Mouse (Mus musculus) E14TG2a.4 (cell line): Measurements from ENCODE around the gene Nol9.
A peak's percentile ranks its signal among the peaks of the same experiment; 100 is the strongest.

Source experiments
- H3K27me3 ChIP-seq: 2 replicates; pipeline ENCODE4 v1.6.1; 2014; ENCODE audit warnings: low read length, control low read depth; ENCODE audit not compliant: insufficient read depth
- H3K36me3 ChIP-seq: 2 replicates; pipeline ENCODE4 v1.6.1; 2014; ENCODE audit warnings: low read length, control low read depth; ENCODE audit not compliant: insufficient read depth
- H3K4me1 ChIP-seq: replicated peaks from 2 replicates; pipeline ENCODE4 v1.6.1; 2014; ENCODE audit warnings: low read depth, low read length, control low read depth
- H3K4me3 ChIP-seq: replicated peaks from 2 replicates; pipeline ENCODE4 v1.5.1; 2014; ENCODE audit warnings: mild to moderate bottlenecking, low read length
- H3K9me3 ChIP-seq: 2 replicates; pipeline ENCODE4 v1.6.1; 2014; ENCODE audit warnings: low read length, control low read depth
- CTCF ChIP-seq: conservative IDR thresholded peaks from 2 replicates; pipeline ENCODE4 v1.5.1; 2014; ENCODE audit warnings: low read length
- NANOG ChIP-seq: IDR thresholded peaks from 2 replicates; pipeline ENCODE4 v1.6.1; 2014; ENCODE audit warnings: borderline replicate concordance, low read length, mixed read lengths
- POU5F1 ChIP-seq: IDR thresholded peaks from 2 replicates; pipeline ENCODE4 v1.6.1; 2014; ENCODE audit warnings: low read length, borderline replicate concordance

Gene Nol9

DNA sequence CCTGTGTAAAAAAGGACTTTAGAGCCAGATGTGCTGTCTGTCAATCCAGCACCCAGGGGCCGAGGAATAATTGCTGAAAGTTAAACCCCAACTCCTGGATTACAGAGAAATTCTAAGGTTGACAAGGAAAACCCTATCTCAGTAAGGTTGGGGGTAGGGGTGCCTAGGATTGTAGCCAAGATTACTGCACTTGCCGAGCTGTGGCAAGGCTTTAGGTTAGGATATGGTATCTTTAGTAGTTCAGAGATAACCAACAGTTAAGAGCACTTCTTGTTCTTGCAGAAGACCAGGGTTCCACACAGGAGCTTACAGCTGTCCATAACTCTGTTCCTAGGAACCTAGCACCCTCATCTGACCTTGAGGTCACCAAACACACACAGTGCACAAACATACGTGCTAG lies 41.4 kb upstream of the Nol9 start:
- H3K27me3 ChIP-seq, result peaks cover 38% of the 10 kb centered on the region
- H3K4me3 ChIP-seq, result no peak overlapping the region
- TF ChIP-seq CTCF (no peak), POU5F1 (no peak), NANOG (no peak)
- no peaks in the 10 kb centered on the region for H3K9me3 ChIP-seq
- H3K36me3 ChIP-seq, result peaks cover 13% of the 10 kb centered on the region
- H3K4me1 ChIP-seq, result peaks cover 60% of the 10 kb centered on the region

DNA sequence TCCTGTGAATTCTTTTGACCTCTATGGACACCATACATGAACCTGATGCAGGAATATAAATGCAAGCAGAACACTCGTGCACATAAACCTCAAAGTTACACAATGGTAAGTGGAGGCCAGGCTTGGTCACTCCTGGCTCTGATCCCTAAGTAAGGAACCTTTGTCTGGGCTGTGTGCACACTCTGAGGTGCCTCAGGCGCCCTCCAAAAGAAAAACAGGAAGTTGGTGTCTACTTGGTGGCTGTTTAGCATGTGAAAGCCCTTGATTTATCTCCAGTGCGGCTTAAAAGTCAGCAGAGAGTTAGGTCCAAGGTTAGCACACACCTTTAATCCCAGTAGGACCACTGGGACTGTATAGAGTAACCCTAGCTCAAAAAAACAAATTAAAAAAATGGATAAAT lies 39.6 kb upstream of the Nol9 start:
- peaks cover 24% of the 10 kb centered on the region for H3K27me3 ChIP-seq
- peaks cover 44% of the 10 kb centered on the region for H3K4me1 ChIP-seq
- no peak for TF ChIP-seq POU5F1
- no peaks in the 10 kb centered on the region for H3K9me3 ChIP-seq
- 0 out of 2 replicates have a peak overlapping the region, but pooled peaks have one; percentile 24 for H3K4me3 ChIP-seq
- H3K36me3 ChIP-seq, result no peaks in the 10 kb centered on the region

DNA sequence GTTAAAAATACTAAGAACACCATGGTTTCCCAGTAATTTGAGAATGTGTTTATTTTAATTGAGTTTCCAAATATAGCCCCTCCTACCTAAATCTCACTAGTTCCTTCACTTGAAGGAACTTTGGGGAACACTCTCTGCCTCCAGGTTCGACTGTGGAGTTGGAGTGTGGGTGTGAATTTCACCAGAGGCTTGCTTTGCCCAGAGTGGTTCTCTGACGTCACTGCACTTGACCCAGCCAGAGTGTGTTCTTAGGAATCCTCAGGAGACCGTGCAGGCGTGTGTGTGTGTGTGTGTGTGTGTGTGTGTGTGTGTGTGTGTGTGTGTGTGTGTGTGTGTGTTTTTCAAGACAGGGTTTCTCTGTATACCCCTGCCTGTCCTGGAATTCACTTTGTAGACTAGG lies 38.2 kb upstream of the Nol9 start:
- no peak for TF ChIP-seq POU5F1
- TF ChIP-seq CTCF, result no peak
- no peak for TF ChIP-seq NANOG
- Histone ChIP-seq H3K36me3 (no peaks in the 10 kb centered on the region), H3K27me3 (peaks cover 19% of the 10 kb centered on the region), H3K9me3 (no peaks in the 10 kb centered on the region), H3K4me1 (peaks cover 53% of the 10 kb centered on the region), H3K4me3 (no peak overlapping the region)

DNA sequence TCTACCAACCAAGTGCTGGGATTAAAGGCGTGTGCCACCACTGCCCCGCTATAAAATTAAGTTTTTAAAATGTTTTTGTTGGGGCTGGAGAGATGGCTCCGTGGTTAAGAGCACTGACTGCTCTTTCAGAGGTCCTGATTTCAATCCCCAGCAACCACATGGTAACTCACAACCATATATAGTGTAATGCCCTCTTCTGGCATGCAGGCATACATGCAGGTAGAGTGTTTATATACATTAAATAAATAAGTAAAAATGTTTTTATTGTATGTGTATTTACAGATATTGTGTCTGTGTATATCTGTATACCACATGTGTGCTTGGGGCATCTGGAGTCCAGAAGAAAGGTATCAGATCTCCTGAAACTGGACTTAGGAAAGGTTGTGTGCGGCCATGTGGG lies 37.8 kb upstream of the Nol9 start:
- no peak for TF ChIP-seq NANOG
- no peak for TF ChIP-seq CTCF
- no peak for TF ChIP-seq POU5F1
- no peaks in the 10 kb centered on the region for H3K36me3 ChIP-seq
- H3K4me3 ChIP-seq, result no peak overlapping the region
- no peaks in the 10 kb centered on the region for H3K9me3 ChIP-seq
- H3K27me3 ChIP-seq, result peaks cover 19% of the 10 kb centered on the region
- peaks cover 57% of the 10 kb centered on the region for H3K4me1 ChIP-seq

DNA sequence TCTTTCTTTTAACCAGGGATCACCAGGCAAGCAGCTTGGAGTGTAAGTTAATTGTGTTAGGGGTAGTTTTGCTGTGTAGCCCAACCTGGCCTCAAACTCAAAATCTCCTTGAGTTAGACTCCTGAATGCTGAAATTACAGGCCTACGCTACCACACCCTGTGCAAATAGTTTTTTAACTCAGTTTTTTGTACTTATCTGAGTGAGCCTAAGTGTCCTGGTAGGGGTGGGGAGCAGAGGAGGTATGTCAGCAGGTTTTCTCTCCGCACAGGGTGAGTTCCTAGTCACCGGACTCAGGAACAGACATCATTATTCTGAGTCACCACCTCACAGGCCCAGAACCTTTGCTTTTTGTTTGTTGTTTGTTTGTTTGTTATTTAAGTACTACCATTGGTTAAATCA lies 37.1 kb upstream of the Nol9 start:
- no peaks in the 10 kb centered on the region for H3K36me3 ChIP-seq
- TF ChIP-seq NANOG, result no peak
- no peak for TF ChIP-seq CTCF
- TF ChIP-seq POU5F1, result no peak
- no peaks in the 10 kb centered on the region for H3K9me3 ChIP-seq
- peaks cover 20% of the 10 kb centered on the region for H3K27me3 ChIP-seq
- no peak overlapping the region for H3K4me3 ChIP-seq
- peaks cover 60% of the 10 kb centered on the region for H3K4me1 ChIP-seq

DNA sequence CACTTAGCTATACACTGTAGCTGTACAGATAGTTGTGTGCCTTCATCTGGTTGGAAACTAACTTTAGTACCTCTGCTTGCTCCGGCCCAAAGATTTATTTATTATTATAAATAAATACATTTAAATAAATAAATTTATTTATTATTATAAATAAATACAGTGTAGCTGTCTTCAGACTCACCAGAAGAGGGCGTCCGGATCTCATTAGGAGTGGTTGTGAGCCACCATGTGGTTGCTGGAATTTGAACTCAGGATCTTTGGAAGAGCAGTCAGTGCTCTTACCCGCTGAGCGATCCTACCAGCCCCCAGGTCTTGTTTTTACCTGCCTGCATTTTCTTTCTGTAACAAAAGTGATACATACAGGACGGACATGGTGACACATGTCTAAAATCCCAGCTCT lies 33.0 kb upstream of the Nol9 start:
- TF ChIP-seq CTCF (peak; percentile 25; the same call in 1 of the 2 replicates), POU5F1 (no peak)
- Histone ChIP-seq H3K4me1 (peaks cover 54% of the 10 kb centered on the region), H3K27me3 (peaks cover 20% of the 10 kb centered on the region), H3K4me3 (no peak overlapping the region), H3K9me3 (no peaks in the 10 kb centered on the region), H3K36me3 (peaks cover 10% of the 10 kb centered on the region)

DNA sequence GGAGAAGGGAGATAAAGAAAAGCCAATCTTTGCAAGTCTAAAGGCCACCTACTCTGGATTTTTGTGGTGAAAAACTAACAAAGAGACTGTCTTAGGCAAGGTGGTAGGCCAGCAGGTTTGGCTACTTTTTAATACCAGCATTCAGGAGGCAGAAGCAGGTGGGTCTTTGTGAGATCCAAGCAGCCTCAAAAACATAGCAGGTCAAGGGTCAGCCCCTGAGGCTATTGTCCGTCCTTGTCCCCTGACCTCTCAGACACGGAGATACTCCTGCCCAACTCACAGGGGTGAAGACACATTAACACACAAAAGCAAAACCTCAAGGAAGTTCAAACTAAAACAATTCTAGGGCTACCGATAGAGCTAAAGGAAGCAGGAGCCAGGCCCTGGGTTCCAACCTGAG lies 32.3 kb upstream of the Nol9 start:
- Histone ChIP-seq H3K4me3 (0 out of 2 replicates have a peak overlapping the region, but pooled peaks have one; percentile 96), H3K36me3 (peaks cover 17% of the 10 kb centered on the region), H3K4me1 (peaks cover 61% of the 10 kb centered on the region), H3K27me3 (peaks cover 20% of the 10 kb centered on the region), H3K9me3 (no peaks in the 10 kb centered on the region)
- TF ChIP-seq CTCF, result no peak
- no peak for TF ChIP-seq POU5F1
- no peak for TF ChIP-seq NANOG

DNA sequence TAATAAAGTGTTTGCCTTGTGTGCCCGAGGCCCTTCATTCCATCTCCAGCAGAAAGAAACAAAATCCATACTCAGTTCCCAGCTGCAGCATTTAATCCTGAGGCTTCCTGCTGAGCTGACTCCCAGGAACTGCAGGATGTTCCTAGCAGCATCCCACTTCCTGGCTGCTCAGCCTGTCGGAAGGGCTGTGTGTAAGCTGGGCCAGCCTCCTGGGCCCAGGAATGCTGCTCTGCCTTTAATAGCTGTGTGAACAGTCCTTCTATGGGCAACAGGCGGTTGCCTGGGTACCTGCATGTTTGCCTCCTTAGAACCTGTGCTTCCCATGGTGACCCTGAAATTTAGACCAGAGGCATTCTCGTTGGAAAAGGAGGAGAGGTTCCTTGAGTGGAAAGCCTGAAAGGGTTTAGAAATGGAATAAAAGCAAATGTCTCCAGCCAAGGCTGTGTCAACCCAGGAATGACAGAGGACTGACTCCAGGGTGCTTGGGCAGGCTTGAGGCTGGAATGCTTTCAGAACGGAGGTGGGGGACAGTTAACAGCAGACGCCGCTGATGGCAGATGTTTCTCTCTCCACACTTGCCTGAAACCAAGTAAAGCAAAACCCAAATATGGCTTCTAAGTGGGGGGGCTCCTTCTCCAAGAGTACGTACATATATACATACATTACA lies 31.5 kb upstream of the Nol9 start:
- peak overlapping the region; percentile 96 for H3K4me3 ChIP-seq
- no peaks in the 10 kb centered on the region for H3K9me3 ChIP-seq
- peaks cover 69% of the 10 kb centered on the region for H3K4me1 ChIP-seq
- TF ChIP-seq NANOG, result no peak
- TF ChIP-seq CTCF, result no peak
- TF ChIP-seq POU5F1, result no peak
- H3K27me3 ChIP-seq, result peaks cover 20% of the 10 kb centered on the region
- H3K36me3 ChIP-seq, result peaks cover 25% of the 10 kb centered on the region

DNA sequence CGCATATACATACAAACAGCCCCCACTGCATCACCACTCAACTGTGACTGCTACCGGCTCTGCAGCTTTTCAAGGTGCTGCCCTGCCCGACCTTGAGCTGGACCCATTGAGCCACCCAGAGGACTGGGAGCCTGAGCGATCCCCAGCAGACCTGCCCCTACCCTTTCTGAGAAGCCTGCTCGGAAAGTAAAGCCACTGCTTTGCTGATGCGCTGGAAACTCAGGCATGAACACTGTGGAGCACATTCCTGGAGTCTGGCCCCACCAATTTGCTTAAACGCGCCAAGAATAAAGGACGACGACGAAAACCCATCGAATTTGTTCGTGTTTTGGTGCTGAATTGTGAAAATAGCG lies 31.0 kb upstream of the Nol9 start:
- Histone ChIP-seq H3K9me3 (no peaks in the 10 kb centered on the region), H3K4me3 (peak overlapping the region; percentile 96), H3K36me3 (peaks cover 30% of the 10 kb centered on the region), H3K27me3 (peaks cover 20% of the 10 kb centered on the region), H3K4me1 (peaks cover 74% of the 10 kb centered on the region)
- TF ChIP-seq NANOG, result no peak
- TF ChIP-seq POU5F1, result no peak
- no peak for TF ChIP-seq CTCF
